Mouse (Mus musculus): ENCODE results near the gene Ramac. TPM values are rescaled to one million over a fixed set of nuclear protein-coding genes. Genes with fewer than 3 reads are reported as not detected.

Ramac gene
- 130 and 132 TPM in 2 replicates for polyA plus RNA-seq (2014; fragmentation: Nextera tagmentation; extraction: Ambion mirVana)

- Histone ChIP-seq H3K4me3 (ENCODE audit: low read depth, low read length) (peak within 1 kb of the TSS; percentile 98), H3K4me2 (replicated peaks; ENCODE audit: low read depth, low read length) (peak within 1 kb of the TSS; percentile 91), H3K36me3 (ENCODE audit: control insufficient read depth, insufficient read depth, low read length) (no peaks in the 10 kb centered on the region), H3K4me1 (replicated peaks; ENCODE audit: control insufficient read depth, insufficient read depth, low read length) (no peaks in the 10 kb centered on the region), H3K27me3 (ENCODE audit: control insufficient read depth, insufficient read depth, low read length) (no peaks in the 10 kb centered on the region), H3K9me3 (ENCODE audit: control insufficient read depth, low read length) (no peaks in the 10 kb centered on the region), H3K9ac (ENCODE audit: low read depth, low read length) (peak within 1 kb of the TSS; percentile 90), H3K27ac (ENCODE audit: low read depth, low read length) (peak within 1 kb of the TSS; percentile 84)
- ATAC-seq (ENCODE audit: low FRiP score): peak; percentile 98
- peak; percentile 98 for DNase-seq (ENCODE audit: low spot score)
- WGBS: under 1% methylated on average over 53 of the region's 56 CpGs
Observed at GRCm38 (mm10) chr7:81762180-81763109, at the start of gene Ramac. Gene Ramac, plus strand, starts transcription at chr7:81762925.

GRCm38 (mm10) chr7:81718657-81719056 is 44.1 kb upstream of the Ramac start:
- DNase-seq (ENCODE audit: low spot score): no peak
- Histone ChIP-seq H3K36me3 (ENCODE audit: control insufficient read depth, insufficient read depth, low read length) (no peaks in the 10 kb centered on the region), H3K4me3 (ENCODE audit: low read depth, low read length) (no peak overlapping the region), H3K4me1 (replicated peaks; ENCODE audit: control insufficient read depth, insufficient read depth, low read length) (no peaks in the 10 kb centered on the region), H3K27me3 (ENCODE audit: control insufficient read depth, insufficient read depth, low read length) (no peaks in the 10 kb centered on the region), H3K9ac (ENCODE audit: low read depth, low read length) (no peak overlapping the region), H3K9me3 (ENCODE audit: control insufficient read depth, low read length) (no peaks in the 10 kb centered on the region), H3K27ac (ENCODE audit: low read depth, low read length) (no peak overlapping the region), H3K4me2 (replicated peaks; ENCODE audit: low read depth, low read length) (no peak overlapping the region)
- 67% methylated on average over 1 of the region's 1 CpGs for WGBS
- ATAC-seq (ENCODE audit: low FRiP score): no peak

GRCm38 (mm10) chr7:81719216-81719661 is 43.5 kb upstream of the Ramac start:
- Histone ChIP-seq H3K27ac (ENCODE audit: low read depth, low read length) (no peak overlapping the region), H3K9me3 (ENCODE audit: control insufficient read depth, low read length) (no peaks in the 10 kb centered on the region), H3K36me3 (ENCODE audit: control insufficient read depth, insufficient read depth, low read length) (no peaks in the 10 kb centered on the region), H3K4me3 (ENCODE audit: low read depth, low read length) (no peak overlapping the region), H3K4me1 (replicated peaks; ENCODE audit: control insufficient read depth, insufficient read depth, low read length) (no peaks in the 10 kb centered on the region), H3K9ac (ENCODE audit: low read depth, low read length) (no peak overlapping the region), H3K27me3 (ENCODE audit: control insufficient read depth, insufficient read depth, low read length) (no peaks in the 10 kb centered on the region), H3K4me2 (replicated peaks; ENCODE audit: low read depth, low read length) (no peak overlapping the region)
- ATAC-seq (ENCODE audit: low FRiP score) (no peak), DNase-seq (ENCODE audit: low spot score) (no peak)
- WGBS: 86% methylated on average over 1 of the region's 1 CpGs

DNA sequence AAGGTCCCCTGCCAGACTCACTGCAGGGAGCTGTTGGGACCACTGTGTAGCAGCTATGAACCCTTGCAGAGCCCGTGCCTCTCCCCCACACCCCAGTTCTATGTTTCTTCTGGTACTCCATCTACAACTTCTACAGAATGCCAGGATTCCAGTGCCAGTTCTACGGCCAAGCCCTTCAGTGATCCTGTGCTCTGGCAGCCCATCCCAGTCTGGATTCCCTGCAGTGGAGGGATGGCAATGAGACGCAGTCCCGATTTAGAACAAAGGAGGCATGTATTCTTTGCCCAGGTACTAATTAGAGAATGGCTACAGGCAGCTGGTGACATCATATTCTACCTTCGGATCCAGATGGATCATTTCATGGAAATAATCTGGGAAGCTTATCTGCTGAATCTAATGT is 41.5 kb upstream of the Ramac start:
- Histone ChIP-seq H3K4me3 (ENCODE audit: low read depth, low read length) (no peak overlapping the region), H3K9ac (ENCODE audit: low read depth, low read length) (no peak overlapping the region), H3K27me3 (ENCODE audit: control insufficient read depth, insufficient read depth, low read length) (no peaks in the 10 kb centered on the region), H3K36me3 (ENCODE audit: control insufficient read depth, insufficient read depth, low read length) (no peaks in the 10 kb centered on the region), H3K9me3 (ENCODE audit: control insufficient read depth, low read length) (no peaks in the 10 kb centered on the region), H3K4me2 (replicated peaks; ENCODE audit: low read depth, low read length) (no peak overlapping the region), H3K4me1 (replicated peaks; ENCODE audit: control insufficient read depth, insufficient read depth, low read length) (no peaks in the 10 kb centered on the region), H3K27ac (ENCODE audit: low read depth, low read length) (no peak overlapping the region)
- DNase-seq (ENCODE audit: low spot score) (no peak), ATAC-seq (ENCODE audit: low FRiP score) (no peak)
- WGBS: 75% methylated on average over 5 of the region's 5 CpGs

DNA sequence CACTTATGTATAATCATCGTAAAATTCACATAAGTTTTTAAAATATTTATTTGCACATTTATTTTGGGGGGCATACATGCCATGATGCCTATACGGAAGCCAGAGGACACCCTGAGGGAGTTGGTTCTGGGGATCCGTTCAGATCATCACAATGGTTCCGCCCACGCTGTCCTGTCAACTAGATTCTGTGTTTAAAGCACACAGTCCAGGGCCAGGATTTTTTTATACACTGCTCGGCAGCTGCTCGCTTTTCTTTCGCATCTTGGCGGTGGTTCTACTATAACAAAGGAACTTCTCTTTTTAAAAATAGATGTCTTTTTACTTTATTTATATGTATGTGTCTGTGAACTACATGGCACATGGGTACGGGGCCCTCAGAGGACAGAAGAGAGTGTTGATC is 38.9 kb upstream of the Ramac start:
- Histone ChIP-seq H3K9me3 (ENCODE audit: control insufficient read depth, low read length) (no peaks in the 10 kb centered on the region), H3K9ac (ENCODE audit: low read depth, low read length) (no peak overlapping the region), H3K4me2 (replicated peaks; ENCODE audit: low read depth, low read length) (no peak overlapping the region), H3K4me3 (ENCODE audit: low read depth, low read length) (no peak overlapping the region), H3K27ac (ENCODE audit: low read depth, low read length) (no peak overlapping the region), H3K36me3 (ENCODE audit: control insufficient read depth, insufficient read depth, low read length) (no peaks in the 10 kb centered on the region), H3K4me1 (replicated peaks; ENCODE audit: control insufficient read depth, insufficient read depth, low read length) (no peaks in the 10 kb centered on the region), H3K27me3 (ENCODE audit: control insufficient read depth, insufficient read depth, low read length) (no peaks in the 10 kb centered on the region)
- ATAC-seq (ENCODE audit: low FRiP score) (no peak), DNase-seq (ENCODE audit: low spot score) (no peak)
- WGBS: 91% methylated on average over 10 of the region's 10 CpGs

DNA sequence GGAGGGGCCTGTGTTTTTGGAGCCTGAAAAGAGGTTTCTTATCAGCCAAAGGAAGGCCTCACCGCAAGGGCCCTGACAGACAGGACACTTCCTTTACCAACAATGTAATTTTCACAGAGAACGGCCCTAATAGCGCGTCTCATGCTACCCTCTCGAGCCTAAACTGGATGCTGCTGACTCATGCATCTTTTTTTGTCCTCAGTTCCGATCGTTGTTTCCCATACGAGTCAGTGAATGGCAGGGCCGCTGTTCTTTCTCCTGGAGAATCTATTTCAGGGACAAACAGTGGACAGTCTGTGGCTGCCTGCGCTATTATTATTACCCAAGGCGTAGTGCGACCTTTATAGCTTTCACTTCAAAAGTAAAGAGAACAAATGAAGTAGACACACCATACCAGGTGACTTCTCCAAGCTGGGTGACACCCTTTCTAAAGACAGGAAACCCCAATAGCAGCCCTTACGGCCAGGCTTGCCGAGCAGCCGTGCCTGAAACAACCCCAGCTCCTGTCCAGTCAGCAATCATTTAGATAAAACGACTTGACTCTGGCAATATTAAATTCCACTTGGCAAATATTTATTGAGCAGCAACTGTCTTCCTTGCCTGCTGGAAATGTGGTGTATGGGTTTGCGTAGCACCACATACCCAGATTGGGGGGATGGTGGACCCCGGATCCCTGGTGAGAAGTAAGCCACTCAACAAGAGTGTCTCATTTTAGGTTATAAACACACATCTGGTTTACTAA is 36.6 kb upstream of the Ramac start:
- no peak overlapping the region for H3K4me2 ChIP-seq (replicated peaks; ENCODE audit: low read depth, low read length)
- no peak overlapping the region for H3K4me3 ChIP-seq (ENCODE audit: low read depth, low read length)
- H3K27ac ChIP-seq (ENCODE audit: low read depth, low read length): no peak overlapping the region
- DNase-seq (ENCODE audit: low spot score) (no peak), ATAC-seq (ENCODE audit: low FRiP score) (no peak)
- WGBS: 84% methylated on average over 18 of the region's 18 CpGs
- no peaks in the 10 kb centered on the region for H3K4me1 ChIP-seq (replicated peaks; ENCODE audit: control insufficient read depth, insufficient read depth, low read length)
- H3K36me3 ChIP-seq (ENCODE audit: control insufficient read depth, insufficient read depth, low read length): no peaks in the 10 kb centered on the region
- no peaks in the 10 kb centered on the region for H3K9me3 ChIP-seq (ENCODE audit: control insufficient read depth, low read length)
- H3K9ac ChIP-seq (ENCODE audit: low read depth, low read length): no peak overlapping the region
- no peaks in the 10 kb centered on the region for H3K27me3 ChIP-seq (ENCODE audit: control insufficient read depth, insufficient read depth, low read length)

DNA sequence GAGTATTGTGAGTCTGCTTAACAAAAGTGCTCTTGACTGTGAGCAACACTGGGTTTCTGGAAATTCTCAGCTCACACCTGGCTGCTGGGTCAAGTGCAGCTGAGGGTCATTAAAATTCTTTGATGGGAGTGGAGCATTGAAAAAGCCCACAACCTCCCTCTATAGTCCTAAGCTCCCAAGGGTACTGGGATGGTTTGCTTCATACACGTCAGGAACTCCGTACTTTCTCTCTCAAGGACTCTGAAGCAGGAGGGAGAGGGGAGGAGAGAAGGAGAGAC is 36.1 kb upstream of the Ramac start:
- no peak for DNase-seq (ENCODE audit: low spot score)
- H3K4me3 ChIP-seq (ENCODE audit: low read depth, low read length): no peak overlapping the region
- H3K4me1 ChIP-seq (replicated peaks; ENCODE audit: control insufficient read depth, insufficient read depth, low read length): no peaks in the 10 kb centered on the region
- H3K9ac ChIP-seq (ENCODE audit: low read depth, low read length): no peak overlapping the region
- no peak overlapping the region for H3K27ac ChIP-seq (ENCODE audit: low read depth, low read length)
- 61% methylated on average over 2 of the region's 2 CpGs for WGBS
- no peaks in the 10 kb centered on the region for H3K36me3 ChIP-seq (ENCODE audit: control insufficient read depth, insufficient read depth, low read length)
- ATAC-seq (ENCODE audit: low FRiP score): no peak
- no peaks in the 10 kb centered on the region for H3K9me3 ChIP-seq (ENCODE audit: control insufficient read depth, low read length)
- no peak overlapping the region for H3K4me2 ChIP-seq (replicated peaks; ENCODE audit: low read depth, low read length)
- no peaks in the 10 kb centered on the region for H3K27me3 ChIP-seq (ENCODE audit: control insufficient read depth, insufficient read depth, low read length)

DNA sequence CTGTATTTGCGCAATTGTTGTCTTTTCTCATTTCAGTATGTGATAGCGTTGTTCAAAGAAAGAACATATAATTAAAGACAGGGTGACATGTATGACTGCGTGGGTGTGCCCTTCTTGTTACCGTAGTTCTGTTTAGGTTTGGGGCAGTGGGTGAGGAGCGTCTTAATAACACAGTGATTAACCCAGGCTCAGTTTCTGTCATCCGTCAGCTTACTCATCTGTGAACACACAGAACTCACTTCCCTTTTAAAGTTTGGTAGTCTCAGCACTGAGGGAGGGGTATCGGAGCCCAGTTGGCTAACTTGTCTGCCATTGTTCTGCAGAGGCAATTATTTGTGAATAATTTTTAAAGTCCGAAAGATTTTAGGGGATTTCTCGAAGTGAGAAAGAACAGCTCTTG is 35.0 kb upstream of the Ramac start:
- H3K27ac ChIP-seq (ENCODE audit: low read depth, low read length): no peak overlapping the region
- ATAC-seq (ENCODE audit: low FRiP score): no peak
- H3K4me1 ChIP-seq (replicated peaks; ENCODE audit: control insufficient read depth, insufficient read depth, low read length): no peaks in the 10 kb centered on the region
- WGBS: 87% methylated on average over 9 of the region's 9 CpGs
- no peaks in the 10 kb centered on the region for H3K36me3 ChIP-seq (ENCODE audit: control insufficient read depth, insufficient read depth, low read length)
- H3K4me3 ChIP-seq (ENCODE audit: low read depth, low read length): no peak overlapping the region
- H3K27me3 ChIP-seq (ENCODE audit: control insufficient read depth, insufficient read depth, low read length): no peaks in the 10 kb centered on the region
- H3K9me3 ChIP-seq (ENCODE audit: control insufficient read depth, low read length): no peaks in the 10 kb centered on the region
- H3K9ac ChIP-seq (ENCODE audit: low read depth, low read length): no peak overlapping the region
- no peak overlapping the region for H3K4me2 ChIP-seq (replicated peaks; ENCODE audit: low read depth, low read length)
- DNase-seq (ENCODE audit: low spot score): no peak

DNA sequence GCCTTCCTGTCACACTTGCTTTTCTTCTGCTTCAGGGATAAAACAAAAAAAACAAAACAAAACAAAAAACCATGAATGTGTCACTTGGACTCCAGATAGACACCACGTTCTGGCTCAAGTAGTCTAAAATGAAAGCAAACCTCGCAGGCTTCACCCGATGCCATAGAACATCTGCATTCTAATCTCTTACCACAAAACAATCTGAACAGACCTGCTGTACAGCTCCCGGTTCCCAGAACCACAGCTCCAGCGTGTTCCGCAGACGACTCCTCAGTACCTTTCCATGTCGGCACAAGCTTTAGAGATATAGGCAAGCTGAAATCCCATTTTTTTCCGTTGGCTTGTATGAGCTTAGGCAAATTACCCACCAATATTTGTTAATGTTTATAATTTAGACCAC is 32.9 kb upstream of the Ramac start:
- no peaks in the 10 kb centered on the region for H3K27me3 ChIP-seq (ENCODE audit: control insufficient read depth, insufficient read depth, low read length)
- H3K4me2 ChIP-seq (replicated peaks; ENCODE audit: low read depth, low read length): no peak overlapping the region
- H3K4me3 ChIP-seq (ENCODE audit: low read depth, low read length): no peak overlapping the region
- no peaks in the 10 kb centered on the region for H3K36me3 ChIP-seq (ENCODE audit: control insufficient read depth, insufficient read depth, low read length)
- ATAC-seq (ENCODE audit: low FRiP score): no peak
- WGBS: 92% methylated on average over 9 of the region's 9 CpGs
- no peak overlapping the region for H3K27ac ChIP-seq (ENCODE audit: low read depth, low read length)
- H3K4me1 ChIP-seq (replicated peaks; ENCODE audit: control insufficient read depth, insufficient read depth, low read length): no peaks in the 10 kb centered on the region
- no peak for DNase-seq (ENCODE audit: low spot score)
- H3K9ac ChIP-seq (ENCODE audit: low read depth, low read length): no peak overlapping the region
- no peaks in the 10 kb centered on the region for H3K9me3 ChIP-seq (ENCODE audit: control insufficient read depth, low read length)

Data from hindbrain, embryonic 11.5 days (tissue).